Mouse (Mus musculus) heart, adult 8-10 months (tissue): ENCODE data around the gene Phactr2. TPM values are rescaled to one million over a fixed set of nuclear protein-coding genes. Genes with fewer than 3 reads are reported as not detected.

Source experiments
- DNase-seq: peaks from one replicate; pipeline ENCODE4 v3.0.0; 2022; ENCODE audit warnings: low spot score
- total RNA-seq, 4 experiments: library from RNA; stranded (reverse); gene quantifications; 2 replicates each; pipeline ENCODE4 v1.2.4; 2022

Gene Phactr2
- total RNA-seq, 4 experiments from 2014 or later: 45.2 to 50.3 (median 48.6) TPM

- no peak for DNase-seq
Measured at GRCm38 (mm10) chr10:13331405-13332032, 142.7 kb downstream of the Phactr2 start.

- no peak for DNase-seq
Measured at GRCm38 (mm10) chr10:13328602-13329001, 145.6 kb downstream of the Phactr2 start.

- DNase-seq: peak; percentile 68
Measured at GRCm38 (mm10) chr10:13326149-13326873, 147.9 kb downstream of the Phactr2 start.

- DNase-seq: peak; percentile 64
Measured at GRCm38 (mm10) chr10:13323806-13324411, 150.3 kb downstream of the Phactr2 start.

GRCm38 (mm10) chr10:13323139-13323805 is 150.9 kb downstream of the Phactr2 start:
- DNase-seq: peak; percentile 53

GRCm38 (mm10) chr10:13314999-13315398 is 159.2 kb downstream of the Phactr2 start:
- DNase-seq: no peak

GRCm38 (mm10) chr10:13312576-13312975 is 161.6 kb downstream of the Phactr2 start:
- DNase-seq: no peak

GRCm38 (mm10) chr10:13311612-13312011 is 162.6 kb downstream of the Phactr2 start:
- no peak for DNase-seq

GRCm38 (mm10) chr10:13310075-13310474 is 164.1 kb downstream of the Phactr2 start:
- no peak for DNase-seq

GRCm38 (mm10) chr10:13304641-13305241 is 169.5 kb downstream of the Phactr2 start:
- no peak for DNase-seq

GRCm38 (mm10) chr10:13303271-13304265 is 170.6 kb downstream of the Phactr2 start:
- peak; percentile 28 for DNase-seq

- DNase-seq: no peak
Measured at GRCm38 (mm10) chr10:13300601-13301000, 173.6 kb downstream of the Phactr2 start.

GRCm38 (mm10) chr10:13300196-13300595 is 174.0 kb downstream of the Phactr2 start:
- peak; percentile 65 for DNase-seq

GRCm38 (mm10) chr10:13294886-13295285 is 179.3 kb downstream of the Phactr2 start:
- no peak for DNase-seq

GRCm38 (mm10) chr10:13292026-13292425 is 182.2 kb downstream of the Phactr2 start:
- no peak for DNase-seq

GRCm38 (mm10) chr10:13289252-13289961 is 184.8 kb downstream of the Phactr2 start:
- DNase-seq: no peak

GRCm38 (mm10) chr10:13288296-13288695 is 185.9 kb downstream of the Phactr2 start:
- no peak for DNase-seq

- DNase-seq: no peak
Measured at GRCm38 (mm10) chr10:13283441-13283840, 190.8 kb downstream of the Phactr2 start.

- DNase-seq: no peak
Measured at GRCm38 (mm10) chr10:13280298-13280853, 193.8 kb downstream of the Phactr2 start.

GRCm38 (mm10) chr10:13276298-13276697 is 197.9 kb downstream of the Phactr2 start:
- no peak for DNase-seq
